Mouse (Mus musculus): ENCODE data around the gene Igdcc3.

DNA sequence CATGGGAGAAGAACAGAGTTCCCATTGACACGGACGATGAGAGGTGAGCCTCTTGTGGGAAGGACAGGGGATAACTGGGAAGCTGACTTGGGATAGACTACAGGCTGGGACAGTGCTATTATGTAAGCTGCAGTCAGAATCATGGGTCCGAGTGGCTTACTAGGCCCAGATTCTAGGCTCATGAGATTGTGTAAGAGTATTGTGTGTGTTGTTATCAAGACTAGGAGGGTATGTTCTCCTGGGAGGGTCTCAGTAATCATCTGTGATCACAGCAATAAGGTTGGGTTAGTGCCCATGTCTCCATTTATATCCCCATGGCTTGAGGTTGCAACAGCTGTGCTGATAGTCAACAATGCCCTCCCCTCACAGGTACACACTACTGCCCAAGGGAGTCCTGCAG, 36.5 kb downstream of the Igdcc3 start:
- TF ChIP-seq CTCF (IDR thresholded peaks at IDR 0.05; ENCODE audit: low read depth, low read length) (no peak), POLR2A (IDR thresholded peaks at IDR 0.05; ENCODE audit: borderline replicate concordance, low read depth, low read length) (no peak)

Data from bone marrow macrophage, adult 2 months (primary cell).